Mouse (Mus musculus) 3134 (cell line): Measurements from ENCODE around the gene Lrrc7.
"Not testable (repeated sequence)": the region's sequence is repeated elsewhere in the genome, so short reads cannot be mapped to it uniquely, and the experiment has no call there.

Source experiments
- DNase-seq: peaks from one replicate; pipeline ENCODE4 v3.0.0-alpha.2; 2011; ENCODE audit warnings: low spot score; ENCODE audit not compliant: insufficient read length; ENCODE audit errors: extremely low read depth

Gene Lrrc7

GRCm38 (mm10) chr3:158174880-158175735 is 386.9 kb downstream of the Lrrc7 start:
- no peak for DNase-seq

- no peak for DNase-seq
These were observed 392.8 kb downstream of the Lrrc7 start for GRCm38 (mm10) chr3:158169180-158169579.

GRCm38 (mm10) chr3:158168454-158168853 is 393.6 kb downstream of the Lrrc7 start:
- no peak for DNase-seq

- no peak for DNase-seq
These were observed 397.0 kb downstream of the Lrrc7 start for GRCm38 (mm10) chr3:158165004-158165403.

GRCm38 (mm10) chr3:158164452-158164851 is 397.6 kb downstream of the Lrrc7 start:
- DNase-seq, result no peak

GRCm38 (mm10) chr3:158163127-158163526 is 398.9 kb downstream of the Lrrc7 start:
- no peak for DNase-seq

- DNase-seq, result no peak
These were observed 400.0 kb downstream of the Lrrc7 start for GRCm38 (mm10) chr3:158161924-158162490.

GRCm38 (mm10) chr3:158155515-158156286 is 406.3 kb downstream of the Lrrc7 start:
- no peak for DNase-seq

GRCm38 (mm10) chr3:158154134-158154533 is 407.9 kb downstream of the Lrrc7 start:
- DNase-seq, result no peak

- no peak for DNase-seq
These were observed 413.0 kb downstream of the Lrrc7 start for GRCm38 (mm10) chr3:158148998-158149397.

GRCm38 (mm10) chr3:158140629-158141028 is 421.4 kb downstream of the Lrrc7 start:
- DNase-seq, result no peak

- no peak for DNase-seq
These were observed 424.2 kb downstream of the Lrrc7 start for GRCm38 (mm10) chr3:158137796-158138195.

- no peak for DNase-seq
These were observed 430.3 kb downstream of the Lrrc7 start for GRCm38 (mm10) chr3:158131672-158132071.

- no peak for DNase-seq
These were observed 430.8 kb downstream of the Lrrc7 start for GRCm38 (mm10) chr3:158131233-158131632.

GRCm38 (mm10) chr3:158122899-158123298 is 439.1 kb downstream of the Lrrc7 start:
- DNase-seq, result no peak

- no peak for DNase-seq
These were observed 456.8 kb downstream of the Lrrc7 start for GRCm38 (mm10) chr3:158105260-158105659.

GRCm38 (mm10) chr3:158103467-158103866 is 458.6 kb downstream of the Lrrc7 start:
- DNase-seq, result no peak

- DNase-seq, result not testable (repeated sequence)
These were observed 459.5 kb downstream of the Lrrc7 start for GRCm38 (mm10) chr3:158102530-158102929.

GRCm38 (mm10) chr3:158102043-158102442 is 460.0 kb downstream of the Lrrc7 start:
- DNase-seq, result not testable (repeated sequence)

GRCm38 (mm10) chr3:158093919-158094318 is 468.1 kb downstream of the Lrrc7 start:
- DNase-seq, result no peak

- DNase-seq, result no peak
These were observed 470.4 kb downstream of the Lrrc7 start for GRCm38 (mm10) chr3:158091601-158092000.
